Mouse (Mus musculus) liver, adult 2 months (tissue): Measurements from ENCODE around the gene Tnfrsf21.
A peak's percentile ranks its signal among the peaks of the same experiment; 100 is the strongest.

Experiments
- CTCF ChIP-seq: fragments of 200-500 bp; IDR thresholded peaks from 2 replicates; pipeline ENCODE4 v1.5.1; 2011; ENCODE audit warnings: low read depth, low read length, control low read depth
- POLR2A ChIP-seq: fragments of 200-500 bp; IDR thresholded peaks from 2 replicates; pipeline ENCODE4 v1.6.1; 2011; ENCODE audit warnings: low read length, control low read depth; ENCODE audit not compliant: insufficient read depth; ENCODE audit errors: extremely low read depth

DNA sequence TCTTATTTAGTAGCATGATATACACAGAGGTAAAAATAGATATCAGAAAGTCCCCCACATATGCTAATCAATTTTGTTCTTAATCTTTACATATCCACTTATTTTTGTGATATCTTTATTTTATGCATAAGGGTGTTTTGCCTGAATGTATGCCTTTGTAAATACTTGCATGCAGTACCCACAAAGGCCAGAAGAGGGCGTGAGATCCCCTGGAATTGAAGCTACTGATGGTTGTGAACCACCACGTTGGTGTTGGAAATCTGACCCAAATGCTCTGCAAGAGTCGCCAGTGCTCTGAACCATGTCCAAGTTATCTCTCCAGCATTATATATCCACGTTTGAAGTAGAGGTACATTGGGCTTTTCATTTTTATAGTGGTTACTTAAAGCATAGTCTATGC is 28.7 kb upstream of the Tnfrsf21 start:
- peak; percentile 38; the same call in 1 of the 2 replicates for TF ChIP-seq CTCF
- no peak for TF ChIP-seq POLR2A
